Mouse (Mus musculus) right cerebral cortex, adult 18-20 months (tissue): ENCODE results near the gene Twnk.

Experiments used
- DNase-seq: peaks from one replicate; pipeline ENCODE4 v3.0.0; 2022; ENCODE audit warnings: mixed read lengths

Gene Twnk

GRCm38 (mm10) chr19:45003740-45004516, 1.5 kb upstream of the Twnk start:
- no peak for DNase-seq

- DNase-seq = peak; percentile 97
These were observed 672 bp downstream of the Twnk start, which contains the start of gene Mrpl43 for GRCm38 (mm10) chr19:45005957-45006712. Mrpl43 (minus strand) TSS chr19:45006442.

- no peak for DNase-seq
These were observed 1.6 kb downstream of the Twnk start for GRCm38 (mm10) chr19:45007021-45007420.

GRCm38 (mm10) chr19:45007425-45008191, 2.1 kb downstream of the Twnk start:
- DNase-seq = no peak

GRCm38 (mm10) chr19:45010646-45011045, 5.2 kb downstream of the Twnk start:
- DNase-seq = no peak

GRCm38 (mm10) chr19:45012219-45012618, 6.8 kb downstream of the Twnk start:
- DNase-seq = no peak

GRCm38 (mm10) chr19:45012636-45013035, 7.2 kb downstream of the Twnk start:
- no peak for DNase-seq

GRCm38 (mm10) chr19:45013581-45014225, 8.2 kb downstream of the Twnk start:
- DNase-seq = no peak

GRCm38 (mm10) chr19:45014335-45014971, 9.0 kb downstream of the Twnk start, which contains the start of gene Lzts2:
Lzts2 (plus strand) TSS chr19:45014414.
- DNase-seq = no peak

GRCm38 (mm10) chr19:45014981-45015402, 9.5 kb downstream of the Twnk start:
- no peak for DNase-seq

- DNase-seq = peak; percentile 49
These were observed 10.2 kb downstream of the Twnk start for GRCm38 (mm10) chr19:45015518-45016281.

- peak; percentile 72 for DNase-seq
These were observed 11.1 kb downstream of the Twnk start for GRCm38 (mm10) chr19:45016341-45017215.

- DNase-seq = peak; percentile 68
These were observed 11.8 kb downstream of the Twnk start for GRCm38 (mm10) chr19:45017216-45017771.

- DNase-seq = peak; percentile 84
These were observed 12.4 kb downstream of the Twnk start for GRCm38 (mm10) chr19:45017909-45018308.

GRCm38 (mm10) chr19:45018351-45018831, 12.9 kb downstream of the Twnk start:
- DNase-seq = no peak

- no peak for DNase-seq
These were observed 14.9 kb downstream of the Twnk start for GRCm38 (mm10) chr19:45020348-45020747.

- no peak for DNase-seq
These were observed 15.9 kb downstream of the Twnk start for GRCm38 (mm10) chr19:45021362-45021761.

- no peak for DNase-seq
These were observed 18.5 kb downstream of the Twnk start for GRCm38 (mm10) chr19:45023993-45024392.

- no peak for DNase-seq
These were observed 19.3 kb downstream of the Twnk start for GRCm38 (mm10) chr19:45024775-45025174.
